Mouse (Mus musculus): Measurements from ENCODE around the gene Ell. TPM values are rescaled to one million over a fixed set of nuclear protein-coding genes. Genes with fewer than 3 reads are reported as not detected.

The Ell gene
- polyA plus RNA-seq, 1 experiment from 2014 or later = 17.1 TPM

- peaks cover 41% of the 10 kb centered on the region for H3K4me1 ChIP-seq (ENCODE audit: control insufficient read depth, insufficient read depth, low read length)
- no peak for ATAC-seq (ENCODE audit: low FRiP score, low TSS enrichment)
- no peaks in the 10 kb centered on the region for H3K9me3 ChIP-seq (ENCODE audit: control insufficient read depth, low read length)
- no peaks in the 10 kb centered on the region for H3K27me3 ChIP-seq (ENCODE audit: control insufficient read depth, insufficient read depth, low read length)
- H3K27ac ChIP-seq (replicated peaks; ENCODE audit: low read depth, low read length) = no peak overlapping the region
- H3K9ac ChIP-seq (replicated peaks; ENCODE audit: low read length) = peak overlapping the region; percentile 82
- H3K4me3 ChIP-seq (replicated peaks; ENCODE audit: low read depth, low read length) = peak overlapping the region; percentile 79
- H3K4me2 ChIP-seq (ENCODE audit: low read length) = peak overlapping the region; percentile 72
- DNase-seq = no peak
- H3K36me3 ChIP-seq (ENCODE audit: control insufficient read depth, insufficient read depth, low read length) = 0 out of 2 replicates have a peak, but pooled peaks cover 3% of the 10 kb centered on the region
- 69% methylated on average over 18 of the region's 18 CpGs for WGBS
Observed at GRCm38 (mm10) chr8:70606780-70607602, 67.7 kb downstream of the Ell start.

- H3K4me3 ChIP-seq (replicated peaks; ENCODE audit: low read depth, low read length) = peak overlapping the region; percentile 79
- H3K27ac ChIP-seq (replicated peaks; ENCODE audit: low read depth, low read length) = peak overlapping the region; percentile 73; the same call in 1 of the 2 replicates
- 0 out of 2 replicates have a peak, but pooled peaks have one; percentile 0 for ATAC-seq (ENCODE audit: low FRiP score, low TSS enrichment)
- 23% methylated on average over 6 of the region's 6 CpGs for WGBS
- peaks cover 41% of the 10 kb centered on the region for H3K4me1 ChIP-seq (ENCODE audit: control insufficient read depth, insufficient read depth, low read length)
- no peak for DNase-seq
- H3K9ac ChIP-seq (replicated peaks; ENCODE audit: low read length) = peak overlapping the region; percentile 82
- H3K4me2 ChIP-seq (ENCODE audit: low read length) = peak overlapping the region; percentile 72
- H3K9me3 ChIP-seq (ENCODE audit: control insufficient read depth, low read length) = no peaks in the 10 kb centered on the region
- no peaks in the 10 kb centered on the region for H3K27me3 ChIP-seq (ENCODE audit: control insufficient read depth, insufficient read depth, low read length)
- no peaks in the 10 kb centered on the region for H3K36me3 ChIP-seq (ENCODE audit: control insufficient read depth, insufficient read depth, low read length)
Observed at GRCm38 (mm10) chr8:70607603-70607897, 68.3 kb downstream of the Ell start.

- WGBS = 2% methylated on average over 84 of the region's 84 CpGs
- DNase-seq (peak; percentile 85), ATAC-seq (ENCODE audit: low FRiP score, low TSS enrichment) (peak; percentile 31; the same call in 1 of the 2 replicates)
- H3K9ac ChIP-seq (replicated peaks; ENCODE audit: low read length) = peak overlapping the region; percentile 82
- peaks cover 41% of the 10 kb centered on the region for H3K4me1 ChIP-seq (ENCODE audit: control insufficient read depth, insufficient read depth, low read length)
- H3K4me2 ChIP-seq (ENCODE audit: low read length) = peak overlapping the region; percentile 72
- no peaks in the 10 kb centered on the region for H3K27me3 ChIP-seq (ENCODE audit: control insufficient read depth, insufficient read depth, low read length)
- peak overlapping the region; percentile 73 for H3K27ac ChIP-seq (replicated peaks; ENCODE audit: low read depth, low read length)
- no peaks in the 10 kb centered on the region for H3K36me3 ChIP-seq (ENCODE audit: control insufficient read depth, insufficient read depth, low read length)
- H3K9me3 ChIP-seq (ENCODE audit: control insufficient read depth, low read length) = no peaks in the 10 kb centered on the region
- H3K4me3 ChIP-seq (replicated peaks; ENCODE audit: low read depth, low read length) = peak overlapping the region; percentile 79
Observed at GRCm38 (mm10) chr8:70607898-70608748, 68.9 kb downstream of the Ell start.

- Histone ChIP-seq H3K4me2 (ENCODE audit: low read length) (peak within 1 kb of the TSS; percentile 72), H3K9me3 (ENCODE audit: control insufficient read depth, low read length) (no peaks in the 10 kb centered on the region), H3K9ac (replicated peaks; ENCODE audit: low read length) (peak within 1 kb of the TSS; percentile 82), H3K27ac (replicated peaks; ENCODE audit: low read depth, low read length) (peak within 1 kb of the TSS; percentile 86), H3K4me1 (ENCODE audit: control insufficient read depth, insufficient read depth, low read length) (peaks cover 41% of the 10 kb centered on the region), H3K36me3 (ENCODE audit: control insufficient read depth, insufficient read depth, low read length) (no peaks in the 10 kb centered on the region), H3K4me3 (replicated peaks; ENCODE audit: low read depth, low read length) (peak within 1 kb of the TSS; percentile 79), H3K27me3 (ENCODE audit: control insufficient read depth, insufficient read depth, low read length) (no peaks in the 10 kb centered on the region)
- ATAC-seq (ENCODE audit: low FRiP score, low TSS enrichment) = no peak
- no peak for DNase-seq
- 6% methylated on average over 26 of the region's 26 CpGs for WGBS
Observed at GRCm38 (mm10) chr8:70608749-70609367, 69.6 kb downstream of the Ell start, which contains the start of gene Ssbp4. Gene Ssbp4 (minus strand): TSS chr8:70608872.

GRCm38 (mm10) chr8:70609368-70609848, 70.2 kb downstream of the Ell start:
- H3K36me3 ChIP-seq (ENCODE audit: control insufficient read depth, insufficient read depth, low read length) = no peaks in the 10 kb centered on the region
- peak; percentile 82 for DNase-seq
- peak overlapping the region; percentile 37 for H3K4me3 ChIP-seq (replicated peaks; ENCODE audit: low read depth, low read length)
- peak; percentile 55 for ATAC-seq (ENCODE audit: low FRiP score, low TSS enrichment)
- peak overlapping the region; percentile 86 for H3K27ac ChIP-seq (replicated peaks; ENCODE audit: low read depth, low read length)
- 2% methylated on average over 37 of the region's 39 CpGs for WGBS
- peak overlapping the region; percentile 46; the same call in 1 of the 2 replicates for H3K9ac ChIP-seq (replicated peaks; ENCODE audit: low read length)
- peaks cover 39% of the 10 kb centered on the region for H3K4me1 ChIP-seq (ENCODE audit: control insufficient read depth, insufficient read depth, low read length)
- peak overlapping the region; percentile 72 for H3K4me2 ChIP-seq (ENCODE audit: low read length)
- no peaks in the 10 kb centered on the region for H3K27me3 ChIP-seq (ENCODE audit: control insufficient read depth, insufficient read depth, low read length)
- no peaks in the 10 kb centered on the region for H3K9me3 ChIP-seq (ENCODE audit: control insufficient read depth, low read length)

GRCm38 (mm10) chr8:70609849-70610795, 70.9 kb downstream of the Ell start:
- Histone ChIP-seq H3K9ac (replicated peaks; ENCODE audit: low read length) (peak overlapping the region; percentile 46; the same call in 1 of the 2 replicates), H3K27ac (replicated peaks; ENCODE audit: low read depth, low read length) (peak overlapping the region; percentile 86), H3K4me3 (replicated peaks; ENCODE audit: low read depth, low read length) (peak overlapping the region; percentile 37), H3K4me1 (ENCODE audit: control insufficient read depth, insufficient read depth, low read length) (peaks cover 36% of the 10 kb centered on the region), H3K36me3 (ENCODE audit: control insufficient read depth, insufficient read depth, low read length) (no peaks in the 10 kb centered on the region), H3K4me2 (ENCODE audit: low read length) (peak overlapping the region; percentile 72), H3K9me3 (ENCODE audit: control insufficient read depth, low read length) (no peaks in the 10 kb centered on the region), H3K27me3 (ENCODE audit: control insufficient read depth, insufficient read depth, low read length) (no peaks in the 10 kb centered on the region)
- ATAC-seq (ENCODE audit: low FRiP score, low TSS enrichment) = peak; percentile 21
- under 1% methylated on average over 42 of the region's 45 CpGs for WGBS
- DNase-seq = peak; percentile 87

GRCm38 (mm10) chr8:70610796-70611771, 71.8 kb downstream of the Ell start:
- no peak for ATAC-seq (ENCODE audit: low FRiP score, low TSS enrichment)
- Histone ChIP-seq H3K4me2 (ENCODE audit: low read length) (peak overlapping the region; percentile 72), H3K27me3 (ENCODE audit: control insufficient read depth, insufficient read depth, low read length) (no peaks in the 10 kb centered on the region), H3K4me3 (replicated peaks; ENCODE audit: low read depth, low read length) (peak overlapping the region; percentile 37), H3K9ac (replicated peaks; ENCODE audit: low read length) (peak overlapping the region; percentile 24), H3K36me3 (ENCODE audit: control insufficient read depth, insufficient read depth, low read length) (no peaks in the 10 kb centered on the region), H3K4me1 (ENCODE audit: control insufficient read depth, insufficient read depth, low read length) (peaks cover 36% of the 10 kb centered on the region), H3K9me3 (ENCODE audit: control insufficient read depth, low read length) (no peaks in the 10 kb centered on the region), H3K27ac (replicated peaks; ENCODE audit: low read depth, low read length) (peak overlapping the region; percentile 15)
- under 1% methylated on average over 54 of the region's 54 CpGs for WGBS
- DNase-seq = peak; percentile 76

Measured in midbrain, embryonic 14.5 days (tissue).